Mouse (Mus musculus) heart, postnatal 0 days (tissue): ENCODE data around the gene Pparg.

Experiments
- CTCF ChIP-seq: IDR thresholded peaks from 2 replicates; pipeline ENCODE4 v1.5.1; 2016; ENCODE audit warnings: antibody characterized with exemption, control low read depth, low read depth
- EP300 ChIP-seq: IDR thresholded peaks from 2 replicates; pipeline ENCODE4 v1.6.1; 2016; ENCODE audit warnings: antibody characterized with exemption, low read depth

DNA sequence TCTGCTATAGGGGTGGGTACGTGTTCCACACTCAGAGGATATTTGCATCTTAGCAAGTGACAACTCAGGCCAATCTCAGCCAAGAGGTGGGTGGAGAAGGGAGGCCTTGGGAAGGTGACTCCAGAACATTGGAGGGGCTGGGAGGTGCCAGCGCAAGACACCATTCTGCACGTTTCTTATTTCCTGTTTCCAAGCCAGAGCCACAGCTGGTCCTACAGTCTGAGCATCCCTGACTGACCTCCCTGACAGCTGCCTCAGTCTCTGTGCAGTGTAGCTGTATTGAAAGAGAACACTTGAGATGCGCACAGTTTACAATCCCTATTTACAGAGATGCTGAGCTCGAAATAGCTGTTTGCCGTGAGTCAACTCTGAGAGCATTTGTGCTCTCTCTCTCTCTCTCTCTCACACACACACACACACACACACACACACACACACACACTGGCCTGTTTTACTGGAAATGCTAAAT is 38.8 kb upstream of the Pparg start:
- TF ChIP-seq EP300 (no peak), CTCF (no peak)
